Mouse (Mus musculus) intestine, postnatal 0 days (tissue): ENCODE measurements at regions not wholly inside any gene's neighbourhood (a gene's known extent, or its start where the extent isn't known, plus 50 kb on each side); places are given as distances from the start of the nearest gene placed in this dataset.
"Not testable (repeated sequence)": the region's sequence is repeated elsewhere in the genome, so short reads cannot be mapped to it uniquely, and the experiment has no call there.

Experiments used
- ATAC-seq: fragments of 200-750 bp; cut with Nextera tagmentation; 2 replicates; pipeline ENCODE4 v1.8.0; 2017; ENCODE audit warnings: mild to moderate bottlenecking, moderate TSS enrichment, moderate library complexity
- H3K27ac ChIP-seq: fragments of 300-500 bp; sonication (generic); 2 replicates; pipeline ENCODE4 v1.5.1; 2014; ENCODE audit warnings: mild to moderate bottlenecking, low read depth, low read length, moderate library complexity
- H3K27me3 ChIP-seq: fragments of 300-500 bp; sonication (generic); replicated peaks from 2 replicates; pipeline ENCODE4 v1.6.1; 2014; ENCODE audit warnings: low read length, mixed read lengths; ENCODE audit not compliant: control insufficient read depth, insufficient read depth
- H3K36me3 ChIP-seq: fragments of 300-500 bp; sonication (generic); 2 replicates; pipeline ENCODE4 v1.6.1; 2014; ENCODE audit warnings: mild to moderate bottlenecking, moderate library complexity; ENCODE audit not compliant: control insufficient read depth, insufficient read depth
- H3K4me1 ChIP-seq: fragments of 300-500 bp; sonication (generic); replicated peaks from 2 replicates; pipeline ENCODE4 v1.6.1; 2014; ENCODE audit warnings: antibody characterized with exemption, low read length, mixed read lengths; ENCODE audit not compliant: control insufficient read depth, insufficient read depth
- H3K4me2 ChIP-seq: fragments of 300-500 bp; sonication (generic); replicated peaks from 2 replicates; pipeline ENCODE4 v1.6.1; 2014; ENCODE audit warnings: low read depth, mild to moderate bottlenecking, moderate library complexity
- H3K4me3 ChIP-seq: fragments of 300-500 bp; sonication (generic); 2 replicates; pipeline ENCODE4 v1.5.1; 2014; ENCODE audit warnings: low read depth, low read length
- H3K9ac ChIP-seq: fragments of 300-500 bp; sonication (generic); 2 replicates; pipeline ENCODE4 v1.6.1; 2014; ENCODE audit warnings: mild to moderate bottlenecking, low read depth, low read length
- H3K9me3 ChIP-seq: fragments of 300-500 bp; sonication (generic); 2 replicates; pipeline ENCODE4 v1.6.1; 2016; ENCODE audit warnings: mixed run types; ENCODE audit not compliant: control insufficient read depth
- CTCF ChIP-seq: sonication (generic); IDR thresholded peaks from 2 replicates; pipeline ENCODE4 v1.5.1; 2016; ENCODE audit warnings: low read depth, mild to moderate bottlenecking, control low read depth, antibody characterized with exemption, moderate library complexity
- WGBS: fragments of 180-500 bp; shearing (Covaris S2); extraction: QIAGEN DNeasy Blood & Tissue Kit; methylation state at CpG from one replicate; pipeline ENCODE4 v1.1.7; 2014; 5-methylcytosine and 5-hydroxymethylcytosine counted together

DNA sequence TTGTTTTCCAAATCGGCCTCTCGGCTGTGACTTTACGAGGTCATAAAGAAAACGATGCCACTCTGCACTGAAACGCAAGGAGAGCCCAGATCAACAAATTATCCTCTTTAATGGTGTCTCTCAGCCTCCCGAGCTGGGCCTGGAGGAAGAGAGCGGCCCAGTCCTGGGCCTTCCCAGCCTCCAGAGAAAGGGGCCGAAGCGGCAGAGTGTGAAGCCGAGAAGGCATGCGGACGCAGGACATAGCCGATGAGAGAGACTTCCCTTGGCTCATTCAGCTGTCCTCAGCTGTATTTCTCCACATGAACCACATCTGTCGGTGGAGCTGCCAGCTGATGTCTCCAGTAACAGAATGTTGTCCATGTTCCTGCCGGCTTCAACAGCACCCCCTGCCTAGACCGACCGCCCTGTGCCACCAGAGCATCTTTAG lies 350.5 kb upstream of the Zfp703 start:
- TF ChIP-seq CTCF = peak; percentile 12; the same call in 1 of the 2 replicates
- Histone ChIP-seq H3K9me3 (no peaks in the 10 kb centered on the region), H3K4me2 (0 out of 2 replicates have a peak overlapping the region, but pooled peaks have one; percentile 17), H3K4me1 (no peaks in the 10 kb centered on the region), H3K27ac (no peak overlapping the region), H3K4me3 (no peak overlapping the region), H3K9ac (no peak overlapping the region), H3K36me3 (no peaks in the 10 kb centered on the region), H3K27me3 (no peaks in the 10 kb centered on the region)
- ATAC-seq = no peak
- 57% methylated on average over 17 of the region's 17 CpGs for WGBS

DNA sequence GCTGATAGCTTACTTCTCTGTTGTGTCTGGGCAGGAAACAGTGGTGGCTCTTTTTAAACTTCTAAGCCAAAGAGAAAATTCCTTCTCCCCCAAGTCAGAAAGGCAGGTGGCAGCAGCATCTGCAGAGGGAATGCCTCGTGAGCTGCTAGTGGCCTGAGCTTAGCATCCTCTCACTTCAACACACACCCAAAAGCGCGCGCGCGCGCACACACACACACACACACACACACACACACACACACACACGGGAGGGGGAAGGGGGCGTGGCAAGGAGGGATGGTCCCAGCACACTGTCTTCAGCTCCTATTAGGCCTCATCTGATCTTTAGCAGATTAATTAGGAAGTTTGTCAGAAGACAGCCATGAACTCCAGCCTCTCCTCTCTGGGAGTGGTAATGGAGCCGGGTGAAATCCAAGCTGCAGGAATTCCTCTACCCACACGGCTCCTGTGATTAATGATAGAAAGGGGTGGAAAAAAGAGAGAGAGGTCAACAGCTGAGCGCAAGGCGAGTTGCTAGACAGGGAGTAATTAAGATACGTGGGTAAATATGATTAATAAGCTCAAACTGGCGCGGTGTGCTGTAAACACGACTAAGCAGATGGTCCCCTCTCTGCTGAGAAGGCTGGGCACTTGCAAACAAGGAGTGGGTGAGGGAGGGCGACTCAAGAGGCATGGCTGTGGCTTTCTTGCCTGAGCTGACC lies 349.8 kb upstream of the Zfp703 start:
- Histone ChIP-seq H3K27ac (no peak overlapping the region), H3K36me3 (no peaks in the 10 kb centered on the region), H3K9me3 (no peaks in the 10 kb centered on the region), H3K9ac (no peak overlapping the region), H3K4me1 (no peaks in the 10 kb centered on the region), H3K27me3 (no peaks in the 10 kb centered on the region), H3K4me2 (no peak overlapping the region), H3K4me3 (no peak overlapping the region)
- TF ChIP-seq CTCF = no peak
- 43% methylated on average over 18 of the region's 18 CpGs for WGBS
- no peak for ATAC-seq

DNA sequence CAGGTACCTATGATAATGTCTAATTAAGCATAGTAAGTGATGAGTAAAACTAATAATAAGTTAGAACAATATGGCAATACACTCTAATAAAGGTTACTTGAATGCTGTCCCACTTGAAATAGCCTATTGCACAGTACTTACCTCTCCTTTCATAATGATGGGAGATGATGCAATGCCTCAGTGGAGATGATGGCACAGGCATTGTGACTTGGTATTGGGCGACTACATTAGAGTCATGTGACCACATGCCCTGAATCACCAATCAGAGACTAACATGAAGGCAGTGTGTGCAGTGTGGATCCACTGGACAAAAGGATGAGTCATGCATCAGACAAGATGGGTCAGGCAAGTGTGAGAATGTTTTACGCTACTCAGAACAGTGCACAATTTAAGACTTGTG lies 346.6 kb upstream of the Zfp703 start:
- WGBS = 90% methylated on average over 2 of the region's 2 CpGs
- H3K4me2 ChIP-seq = no peak overlapping the region
- TF ChIP-seq CTCF = no peak
- H3K9me3 ChIP-seq = no peaks in the 10 kb centered on the region
- no peak overlapping the region for H3K9ac ChIP-seq
- no peak for ATAC-seq
- H3K4me1 ChIP-seq = no peaks in the 10 kb centered on the region
- no peak overlapping the region for H3K27ac ChIP-seq
- no peaks in the 10 kb centered on the region for H3K27me3 ChIP-seq
- no peaks in the 10 kb centered on the region for H3K36me3 ChIP-seq
- H3K4me3 ChIP-seq = no peak overlapping the region

GRCm38 (mm10) chr8:26635701-26636100 lies 341.4 kb upstream of the Zfp703 start:
- Histone ChIP-seq H3K27me3 (no peaks in the 10 kb centered on the region), H3K36me3 (no peaks in the 10 kb centered on the region), H3K4me2 (no peak overlapping the region), H3K27ac (no peak overlapping the region), H3K4me1 (no peaks in the 10 kb centered on the region), H3K9me3 (no peaks in the 10 kb centered on the region), H3K9ac (no peak overlapping the region), H3K4me3 (no peak overlapping the region)
- ATAC-seq = no peak
- WGBS = 65% methylated on average over 1 of the region's 1 CpGs
- TF ChIP-seq CTCF = no peak

- H3K27me3 ChIP-seq, H3K4me3 ChIP-seq, H3K4me1 ChIP-seq, H3K9me3 ChIP-seq, H3K4me2 ChIP-seq, H3K9ac ChIP-seq, H3K36me3 ChIP-seq, H3K27ac ChIP-seq: not testable (repeated sequence)
- WGBS = 37% methylated on average over 7 of the region's 7 CpGs
- ATAC-seq = 0 out of 2 replicates have a peak, but pooled peaks have one; percentile 38
Measured at GRCm38 (mm10) chr8:26645375-26645774, 331.8 kb upstream of the Zfp703 start.

DNA sequence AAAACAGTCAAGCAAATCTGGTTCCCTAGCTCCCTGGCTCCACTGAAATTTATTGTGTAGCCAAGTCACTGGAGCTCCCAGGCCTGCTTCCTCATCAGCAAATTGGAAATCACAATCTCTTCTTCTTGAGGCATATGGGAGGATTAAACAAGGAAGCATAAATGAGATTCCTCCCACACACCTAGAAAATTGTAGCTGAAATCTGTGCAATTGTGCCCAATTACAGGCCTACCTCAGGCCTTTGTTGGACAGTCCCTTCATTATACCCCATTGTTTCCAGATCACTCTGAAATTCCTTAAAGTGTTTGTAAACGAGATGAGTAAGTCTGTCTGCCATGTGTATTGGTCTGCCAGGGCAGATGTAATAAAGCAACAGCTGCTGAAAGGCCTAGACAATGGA lies 326.8 kb upstream of the Zfp703 start:
- Histone ChIP-seq H3K9me3 (no peaks in the 10 kb centered on the region), H3K36me3 (no peaks in the 10 kb centered on the region), H3K9ac (no peak overlapping the region), H3K4me1 (no peaks in the 10 kb centered on the region), H3K27ac (no peak overlapping the region), H3K4me2 (no peak overlapping the region), H3K4me3 (no peak overlapping the region), H3K27me3 (no peaks in the 10 kb centered on the region)
- no peak for ATAC-seq
- 63% methylated on average over 1 of the region's 1 CpGs for WGBS
- TF ChIP-seq CTCF = no peak

DNA sequence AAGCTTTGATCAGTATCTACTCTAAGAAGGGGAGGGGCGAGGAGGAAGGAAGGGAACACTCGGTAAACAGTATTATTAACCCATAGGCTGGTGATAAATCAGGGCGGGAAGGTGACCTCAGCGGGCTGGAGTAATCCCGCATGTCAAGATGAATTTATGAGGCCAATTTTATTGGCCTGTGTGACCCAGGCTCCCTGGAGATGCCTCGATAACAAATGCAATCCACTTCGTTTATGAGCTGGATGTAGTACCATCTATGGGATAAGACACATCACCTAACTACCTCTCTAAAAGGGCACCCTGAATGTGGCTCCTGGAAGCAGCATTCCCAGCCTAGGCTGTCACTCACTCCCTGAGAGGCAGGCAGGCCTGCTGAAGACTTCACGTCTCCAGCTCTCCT lies 321.2 kb upstream of the Zfp703 start:
- peak overlapping the region; percentile 13; the same call in 1 of the 2 replicates for H3K4me2 ChIP-seq
- H3K9me3 ChIP-seq = no peaks in the 10 kb centered on the region
- no peaks in the 10 kb centered on the region for H3K27me3 ChIP-seq
- H3K4me3 ChIP-seq = no peak overlapping the region
- WGBS = 5% methylated on average over 8 of the region's 8 CpGs
- no peaks in the 10 kb centered on the region for H3K36me3 ChIP-seq
- H3K9ac ChIP-seq = no peak overlapping the region
- H3K4me1 ChIP-seq = no peaks in the 10 kb centered on the region
- H3K27ac ChIP-seq = peak overlapping the region; percentile 60; the same call in 1 of the 2 replicates
- ATAC-seq = peak; percentile 91
- TF ChIP-seq CTCF = no peak
